Mouse (Mus musculus) erythroid progenitor cell, adult 5-6 weeks (primary cell): ENCODE data around the gene Slc44a2. TPM values are rescaled to one million over a fixed set of nuclear protein-coding genes. Genes with fewer than 3 reads are reported as not detected.
"Not testable (repeated sequence)": the region's sequence is repeated elsewhere in the genome, so short reads cannot be mapped to it uniquely, and the experiment has no call there.

Experiments used
- ATAC-seq: replicated peaks from 2 replicates; pipeline ENCODE4 v1.8.0; 2016; ENCODE audit warnings: moderate number of reproducible peaks, mild to moderate bottlenecking, moderate TSS enrichment, inconsistent platforms; ENCODE audit not compliant: poor library complexity, low FRiP score, severe bottlenecking
- total RNA-seq, 2 experiments: library from RNA; stranded (forward) in 1 of 2; stranded (reverse) in 1 of 2; fragments of 150-400 nt in 1 of 2; fragments of 186-747, 209-891 nt in 1 of 2; gene quantifications; 2 replicates each; pipeline versions ENCODE4 v1.2.3 to v1.2.4; 2015 to 2017; ENCODE audit warnings: low replicate concordance in 2 of 2

The Slc44a2 gene
- total RNA-seq, 2 experiments from 2014 or later = 15.9 to 22.3 TPM

- ATAC-seq = not testable (repeated sequence)
Measured at GRCm38 (mm10) chr9:21291868-21292267, 28.6 kb upstream of the Slc44a2 start.

GRCm38 (mm10) chr9:21292271-21292670, 28.2 kb upstream of the Slc44a2 start:
- no peak for ATAC-seq

- ATAC-seq = no peak
Measured at GRCm38 (mm10) chr9:21299014-21299413, 21.5 kb upstream of the Slc44a2 start.

- ATAC-seq = no peak
Measured at GRCm38 (mm10) chr9:21305065-21305464, 15.4 kb upstream of the Slc44a2 start.

- peak; percentile 77 for ATAC-seq
Measured at GRCm38 (mm10) chr9:21309150-21309741, 11.3 kb upstream of the Slc44a2 start.

- ATAC-seq = no peak
Measured at GRCm38 (mm10) chr9:21311695-21312094, 8.8 kb upstream of the Slc44a2 start.

GRCm38 (mm10) chr9:21312134-21312533, 8.4 kb upstream of the Slc44a2 start, which contains the start of gene Ap1m2:
Ap1m2 (minus strand) TSS chr9:21312337.
- ATAC-seq = no peak

GRCm38 (mm10) chr9:21313394-21313793, 7.1 kb upstream of the Slc44a2 start:
- peak; percentile 86 for ATAC-seq

GRCm38 (mm10) chr9:21314367-21315140, 5.9 kb upstream of the Slc44a2 start:
- peak; percentile 46; the same call in 1 of the 2 replicates for ATAC-seq

- no peak for ATAC-seq
Measured at GRCm38 (mm10) chr9:21315421-21315820, 5.1 kb upstream of the Slc44a2 start.

GRCm38 (mm10) chr9:21316696-21317095, 3.8 kb upstream of the Slc44a2 start:
- ATAC-seq = no peak

- ATAC-seq = no peak
Measured at GRCm38 (mm10) chr9:21318792-21319191, 1.7 kb upstream of the Slc44a2 start.

- ATAC-seq = no peak
Measured at GRCm38 (mm10) chr9:21319503-21319902, 995 bp upstream of the Slc44a2 start.

GRCm38 (mm10) chr9:21320280-21320618, 249 bp upstream of the Slc44a2 start:
- peak; percentile 36 for ATAC-seq

GRCm38 (mm10) chr9:21321513-21321835, 976 bp downstream of the Slc44a2 start:
- peak; percentile 61 for ATAC-seq

GRCm38 (mm10) chr9:21322211-21322916, 1.9 kb downstream of the Slc44a2 start:
- no peak for ATAC-seq

GRCm38 (mm10) chr9:21322917-21323297, 2.4 kb downstream of the Slc44a2 start:
- ATAC-seq = not testable (repeated sequence)

- no peak for ATAC-seq
Measured at GRCm38 (mm10) chr9:21324269-21324668, 3.8 kb downstream of the Slc44a2 start.

GRCm38 (mm10) chr9:21327569-21327968, 7.1 kb downstream of the Slc44a2 start:
- no peak for ATAC-seq

- no peak for ATAC-seq
Measured at GRCm38 (mm10) chr9:21328041-21328440, 7.5 kb downstream of the Slc44a2 start.

- ATAC-seq = no peak
Measured at GRCm38 (mm10) chr9:21329041-21329440, 8.5 kb downstream of the Slc44a2 start.
